Mouse (Mus musculus) cerebellum, adult 2 months (tissue): ENCODE measurements around the gene Inava.

ENCODE experiments used
- CTCF ChIP-seq: fragments of 200-500 bp; IDR thresholded peaks from 2 replicates; pipeline ENCODE4 v1.5.1; 2011; ENCODE audit warnings: low read depth, mild to moderate bottlenecking, control low read depth, low read length, moderate library complexity, borderline replicate concordance; ENCODE audit not compliant: insufficient read depth
- POLR2A ChIP-seq: fragments of 200-500 bp; IDR thresholded peaks from 2 replicates; pipeline ENCODE4 v1.6.1; 2011; ENCODE audit warnings: low read length, control low read depth, borderline replicate concordance; ENCODE audit not compliant: insufficient read depth

- no peak for TF ChIP-seq POLR2A
- TF ChIP-seq CTCF: no peak
Observed at GRCm38 (mm10) chr1:136228328-136229039, 5.6 kb downstream of the Inava start.
